Mouse (Mus musculus): ENCODE results near the gene Zfp799.

- TF ChIP-seq MAX (IDR thresholded peaks at IDR 0.05) (no peak), CTCF (IDR thresholded peaks at IDR 0.05; ENCODE audit: control insufficient read depth, insufficient read depth, insufficient read length) (no peak), FOSL1 (IDR thresholded peaks at IDR 0.05; ENCODE audit: insufficient read depth, low read length, poor library complexity, severe bottlenecking) (no peak), USF1 (IDR thresholded peaks at IDR 0.05; ENCODE audit: low read depth) (no peak)
These were observed 52.5 kb downstream of the Zfp799 start for GRCm38 (mm10) chr17:32777564-32777963.
